In the genomic region with DNA sequence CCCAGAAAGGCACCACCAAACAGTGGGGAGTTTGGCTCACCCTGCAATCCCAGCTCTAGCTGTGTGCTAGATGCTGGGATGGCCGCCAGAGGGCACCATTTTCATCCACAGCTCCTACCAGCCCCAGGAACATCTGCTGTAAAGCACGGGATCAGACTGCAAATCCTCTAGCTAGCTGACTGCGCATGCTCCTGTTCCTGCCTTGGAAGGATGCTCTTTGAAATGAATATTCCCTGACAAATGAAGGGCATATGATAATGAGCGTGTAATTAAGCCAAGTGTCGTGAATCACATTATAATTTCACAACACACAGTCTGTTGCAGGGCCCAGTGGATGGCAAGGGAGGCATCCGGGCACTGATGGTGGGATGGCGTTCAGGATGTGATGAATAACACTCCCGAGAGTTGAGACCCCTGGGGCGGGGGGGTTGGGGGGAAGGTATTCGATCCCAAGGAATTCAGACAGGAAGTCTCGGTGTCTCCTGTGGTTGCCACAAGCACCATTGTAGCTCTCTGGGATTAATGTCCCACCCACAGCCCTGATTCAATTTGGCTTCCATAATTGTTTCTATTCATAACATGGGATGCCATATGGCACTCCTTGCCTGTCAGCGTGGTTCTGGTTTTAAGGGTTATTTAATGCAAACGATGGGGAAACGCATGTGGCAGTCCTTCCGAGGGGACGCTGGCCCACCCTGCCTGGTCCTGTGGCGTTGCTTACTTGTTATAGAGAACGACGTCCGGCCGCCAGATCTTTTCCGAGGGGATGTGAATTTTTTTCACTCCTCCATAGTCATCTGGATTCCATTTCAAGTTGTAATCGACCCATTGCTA, we compare ENCODE assay signal across 8 mouse cellular contexts. TPM values are rescaled to one million over a fixed set of nuclear protein-coding genes. Genes with fewer than 3 reads are reported as not detected.
DNase-seq lines count a peak whose midpoint lies in the region; ATAC-seq lines count a peak whose summit lies in the region.

No protein-coding gene starts in this region.

- no peaks in the 10 kb centered on the region for H3K36me3 ChIP-seq in lung, embryonic 15.5 days

- no peak overlapping the region for H3K4me3 ChIP-seq in lung, embryonic 15.5 days

- peak; percentile 93 for DNase-seq in R1 (ENCODE audit: low read depth, low spot score)
- DNase-seq in cerebellum, adult 8-10 months, result peak; percentile 54
- DNase-seq in forelimb bud, embryonic 11.5 days (ENCODE audit: low read depth, low spot score), result peak; percentile 92
- peak; percentile 82 for DNase-seq in heart, postnatal 4 days
- peak; percentile 91 to 97 for DNase-seq in layer of hippocampus, adult 18-20 months (ENCODE audit: low spot score in 2 of 2)
- DNase-seq in retina, embryonic 14.5 days (ENCODE audit: low spot score), result peak; percentile 89
- no peak for DNase-seq in yolk sac, embryonic 10.5 days (ENCODE audit: low spot score)

- peak; percentile 62; the same call in 1 of the 2 replicates for ATAC-seq in lung, embryonic 15.5 days (ENCODE audit: borderline replicate concordance, extremely low read depth, low FRiP score, low TSS enrichment)

- H3K4me1 ChIP-seq in lung, embryonic 15.5 days, result no peaks in the 10 kb centered on the region

- no peaks in the 10 kb centered on the region for H3K27me3 ChIP-seq in lung, embryonic 15.5 days

- peak overlapping the region; percentile 28; the same call in 1 of the 2 replicates for H3K4me2 ChIP-seq in lung, embryonic 15.5 days

- no peak overlapping the region for H3K9ac ChIP-seq in lung, embryonic 15.5 days

- 38% methylated on average over 23 of the region's 23 CpGs for WGBS in lung, embryonic 15.5 days

- no peaks in the 10 kb centered on the region for H3K9me3 ChIP-seq in lung, embryonic 15.5 days

- no peak overlapping the region for H3K27ac ChIP-seq in lung, embryonic 15.5 days

RNA-seq across cellular contexts. Expression of gene Chrna1, which starts 7.4 kb away (rescaled TPM):
- under 1 TPM in 1 of 2 experiments, not detected in 1; 0.14 TPM for total RNA-seq in heart, postnatal 4 days (2021)
- under 1 TPM; 0.20 to 0.22 TPM for total RNA-seq in layer of hippocampus, adult 18-20 months (2021)
- 0.16 and 0.19 TPM in 2 replicates for polyA plus RNA-seq in lung, embryonic 15.5 days (2015; fragmentation: Nextera tagmentation; extraction: Ambion mirVana)

RNA-seq across cellular contexts. Expression of gene Wipf1, which starts 43.2 kb away (rescaled TPM):
- total RNA-seq in heart, postnatal 4 days (2021), result 10 to 100 TPM; 19.0 to 20.8 TPM
- 10 to 100 TPM in 1 of 2 experiments, 1 to 10 TPM in 1; 9.6 to 11.7 TPM for total RNA-seq in layer of hippocampus, adult 18-20 months (2021)
- polyA plus RNA-seq in lung, embryonic 15.5 days (2015; fragmentation: Nextera tagmentation; extraction: Ambion mirVana), result 8.3 and 10.2 TPM in 2 replicates
